Mouse (Mus musculus) gastrocnemius, adult 18-20 months (tissue): ENCODE data around the gene Hbp1. TPM values are rescaled to one million over a fixed set of nuclear protein-coding genes. Genes with fewer than 3 reads are reported as not detected.

Experiments used
- total RNA-seq, 2 experiments: library from RNA; stranded (reverse); gene quantifications; 2 replicates each; pipeline ENCODE4 v1.2.3; 2021

Gene Hbp1
- total RNA-seq, 2 experiments from 2014 or later, result 61.8 to 77.7 TPM

Other genes starting within 250 kb of the Hbp1 start
- gene Gpr22, start 236.6 kb downstream of the Hbp1 start, total RNA-seq, result not detected
- 1 to 10 TPM; 1.8 to 4.1 TPM for gene Prkar2b, start 110.8 kb upstream of the Hbp1 start, total RNA-seq